Mouse (Mus musculus): ENCODE measurements at regions not wholly inside any gene's neighbourhood (a gene's known extent, or its start where the extent isn't known, plus 50 kb on each side); places are given as distances from the start of the nearest gene placed in this dataset.
A peak's percentile ranks its signal among the peaks of the same experiment; 100 is the strongest.

GRCm38 (mm10) chr16:24102854-24103690 is 114.4 kb upstream of the Bcl6 start:
- H3K4me2 ChIP-seq (ENCODE audit: low read depth), result peak overlapping the region; percentile 29
- no peaks in the 10 kb centered on the region for H3K36me3 ChIP-seq (replicated peaks; ENCODE audit: control insufficient read depth, insufficient read depth, low read depth)
- no peak for DNase-seq (ENCODE audit: low read depth in 3 of 3, low spot score in 3 of 3)
- H3K9ac ChIP-seq (replicated peaks), result no peak overlapping the region
- no peaks in the 10 kb centered on the region for H3K9me3 ChIP-seq (ENCODE audit: control insufficient read depth, low read length)
- H3K27ac ChIP-seq, result no peak overlapping the region
- WGBS (ENCODE audit: insufficient replicate concordance), result 32% methylated on average over 8 of the region's 8 CpGs
- peaks cover 0 to 9% of the 10 kb centered on the region in 2 experiments; a peak in 2 of 4 replicates for H3K4me1 ChIP-seq (replicated peaks; ENCODE audit: control insufficient read depth in 2 of 2, insufficient read depth in 2 of 2, low read length in 1 of 2)
- no peaks in the 10 kb centered on the region for H3K27me3 ChIP-seq (ENCODE audit: control insufficient read depth, insufficient read depth, low read length)
- no peak for TF ChIP-seq CTCF (IDR thresholded peaks at IDR 0.05; ENCODE audit: low read depth)
- TF ChIP-seq EP300 (IDR thresholded peaks at IDR 0.05; ENCODE audit: low read depth), result peak; percentile 23; the same call in 1 of the 2 replicates
- H3K4me3 ChIP-seq (ENCODE audit: insufficient read depth in 1 of 2, low read depth in 2 of 2, low read length in 2 of 2), result no peak overlapping the region
- ATAC-seq (ENCODE audit: insufficient read depth), result peak; percentile 48; the same call in 1 of the 2 replicates

- WGBS (ENCODE audit: insufficient replicate concordance), result 60% methylated on average over 8 of the region's 8 CpGs
- Histone ChIP-seq H3K4me3 (ENCODE audit: insufficient read depth in 1 of 2, low read depth in 2 of 2, low read length in 2 of 2) (no peak overlapping the region), H3K4me2 (ENCODE audit: low read depth) (no peak overlapping the region), H3K9ac (replicated peaks) (no peak overlapping the region), H3K36me3 (replicated peaks; ENCODE audit: control insufficient read depth, insufficient read depth, low read depth) (no peaks in the 10 kb centered on the region), H3K4me1 (replicated peaks; ENCODE audit: control insufficient read depth in 2 of 2, insufficient read depth in 2 of 2, low read length in 1 of 2) (no peaks in the 10 kb centered on the region), H3K27ac (no peak overlapping the region), H3K27me3 (ENCODE audit: control insufficient read depth, insufficient read depth, low read length) (no peaks in the 10 kb centered on the region), H3K9me3 (ENCODE audit: control insufficient read depth, low read length) (no peaks in the 10 kb centered on the region)
- ATAC-seq (ENCODE audit: insufficient read depth), result no peak
- no peak for DNase-seq (ENCODE audit: low read depth in 3 of 3, low spot score in 3 of 3)
- TF ChIP-seq EP300 (IDR thresholded peaks at IDR 0.05; ENCODE audit: low read depth), result no peak
These were observed 108.9 kb upstream of the Bcl6 start for GRCm38 (mm10) chr16:24097596-24097995.

GRCm38 (mm10) chr16:24096076-24096475 is 107.4 kb upstream of the Bcl6 start:
- no peaks in the 10 kb centered on the region for H3K4me1 ChIP-seq (replicated peaks; ENCODE audit: control insufficient read depth in 2 of 2, insufficient read depth in 2 of 2, low read length in 1 of 2)
- 58% methylated on average over 1 of the region's 1 CpGs for WGBS (ENCODE audit: insufficient replicate concordance)
- DNase-seq (ENCODE audit: low read depth in 3 of 3, low spot score in 3 of 3) (no peak), ATAC-seq (ENCODE audit: insufficient read depth) (no peak)
- H3K4me2 ChIP-seq (ENCODE audit: low read depth), result no peak overlapping the region
- H3K27ac ChIP-seq, result no peak overlapping the region
- no peaks in the 10 kb centered on the region for H3K36me3 ChIP-seq (replicated peaks; ENCODE audit: control insufficient read depth, insufficient read depth, low read depth)
- no peaks in the 10 kb centered on the region for H3K9me3 ChIP-seq (ENCODE audit: control insufficient read depth, low read length)
- TF ChIP-seq CTCF (IDR thresholded peaks at IDR 0.05; ENCODE audit: low read depth) (no peak), EP300 (IDR thresholded peaks at IDR 0.05; ENCODE audit: low read depth) (no peak)
- H3K27me3 ChIP-seq (ENCODE audit: control insufficient read depth, insufficient read depth, low read length), result no peaks in the 10 kb centered on the region
- no peak overlapping the region for H3K4me3 ChIP-seq (ENCODE audit: insufficient read depth in 1 of 2, low read depth in 2 of 2, low read length in 2 of 2)
- H3K9ac ChIP-seq (replicated peaks), result no peak overlapping the region

- Histone ChIP-seq H3K4me3 (ENCODE audit: insufficient read depth in 1 of 2, low read depth in 2 of 2, low read length in 2 of 2) (no peak overlapping the region), H3K27me3 (ENCODE audit: control insufficient read depth, insufficient read depth, low read length) (no peaks in the 10 kb centered on the region), H3K4me2 (ENCODE audit: low read depth) (no peak overlapping the region), H3K9ac (replicated peaks) (no peak overlapping the region), H3K27ac (no peak overlapping the region), H3K36me3 (replicated peaks; ENCODE audit: control insufficient read depth, insufficient read depth, low read depth) (no peaks in the 10 kb centered on the region), H3K4me1 (replicated peaks; ENCODE audit: control insufficient read depth in 2 of 2, insufficient read depth in 2 of 2, low read length in 1 of 2) (0 out of 4 replicates have a peak, but pooled peaks cover 0 to 2% of the 10 kb centered on the region in 2 experiments), H3K9me3 (ENCODE audit: control insufficient read depth, low read length) (no peaks in the 10 kb centered on the region)
- ATAC-seq (ENCODE audit: insufficient read depth), result no peak
- WGBS (ENCODE audit: insufficient replicate concordance), result 73% methylated on average over 4 of the region's 4 CpGs
- no peak for DNase-seq (ENCODE audit: low read depth in 3 of 3, low spot score in 3 of 3)
- no peak for TF ChIP-seq CTCF (IDR thresholded peaks at IDR 0.05; ENCODE audit: low read depth)
- no peak for TF ChIP-seq EP300 (IDR thresholded peaks at IDR 0.05; ENCODE audit: low read depth)
These were observed 107.0 kb upstream of the Bcl6 start for GRCm38 (mm10) chr16:24095630-24096029.

GRCm38 (mm10) chr16:24094566-24094965 is 105.9 kb upstream of the Bcl6 start:
- Histone ChIP-seq H3K4me3 (ENCODE audit: insufficient read depth in 1 of 2, low read depth in 2 of 2, low read length in 2 of 2) (no peak overlapping the region), H3K9ac (replicated peaks) (no peak overlapping the region), H3K4me2 (ENCODE audit: low read depth) (no peak overlapping the region), H3K4me1 (replicated peaks; ENCODE audit: control insufficient read depth in 2 of 2, insufficient read depth in 2 of 2, low read length in 1 of 2) (peaks cover 0 to 5% of the 10 kb centered on the region in 2 experiments; a peak in 2 of 4 replicates), H3K36me3 (replicated peaks; ENCODE audit: control insufficient read depth, insufficient read depth, low read depth) (no peaks in the 10 kb centered on the region), H3K9me3 (ENCODE audit: control insufficient read depth, low read length) (no peaks in the 10 kb centered on the region), H3K27ac (no peak overlapping the region), H3K27me3 (ENCODE audit: control insufficient read depth, insufficient read depth, low read length) (no peaks in the 10 kb centered on the region)
- ATAC-seq (ENCODE audit: insufficient read depth) (no peak), DNase-seq (ENCODE audit: low read depth in 3 of 3, low spot score in 3 of 3) (no peak)
- 62% methylated on average over 6 of the region's 6 CpGs for WGBS (ENCODE audit: insufficient replicate concordance)
- TF ChIP-seq EP300 (IDR thresholded peaks at IDR 0.05; ENCODE audit: low read depth) (no peak), CTCF (IDR thresholded peaks at IDR 0.05; ENCODE audit: low read depth) (no peak)

All from liver, embryonic 14.5 days (tissue).